Mouse (Mus musculus): Measurements from ENCODE around the gene Fbxw17.
"Not testable (repeated sequence)": the region's sequence is repeated elsewhere in the genome, so short reads cannot be mapped to it uniquely, and the experiment has no call there.

Fbxw17 gene

DNA sequence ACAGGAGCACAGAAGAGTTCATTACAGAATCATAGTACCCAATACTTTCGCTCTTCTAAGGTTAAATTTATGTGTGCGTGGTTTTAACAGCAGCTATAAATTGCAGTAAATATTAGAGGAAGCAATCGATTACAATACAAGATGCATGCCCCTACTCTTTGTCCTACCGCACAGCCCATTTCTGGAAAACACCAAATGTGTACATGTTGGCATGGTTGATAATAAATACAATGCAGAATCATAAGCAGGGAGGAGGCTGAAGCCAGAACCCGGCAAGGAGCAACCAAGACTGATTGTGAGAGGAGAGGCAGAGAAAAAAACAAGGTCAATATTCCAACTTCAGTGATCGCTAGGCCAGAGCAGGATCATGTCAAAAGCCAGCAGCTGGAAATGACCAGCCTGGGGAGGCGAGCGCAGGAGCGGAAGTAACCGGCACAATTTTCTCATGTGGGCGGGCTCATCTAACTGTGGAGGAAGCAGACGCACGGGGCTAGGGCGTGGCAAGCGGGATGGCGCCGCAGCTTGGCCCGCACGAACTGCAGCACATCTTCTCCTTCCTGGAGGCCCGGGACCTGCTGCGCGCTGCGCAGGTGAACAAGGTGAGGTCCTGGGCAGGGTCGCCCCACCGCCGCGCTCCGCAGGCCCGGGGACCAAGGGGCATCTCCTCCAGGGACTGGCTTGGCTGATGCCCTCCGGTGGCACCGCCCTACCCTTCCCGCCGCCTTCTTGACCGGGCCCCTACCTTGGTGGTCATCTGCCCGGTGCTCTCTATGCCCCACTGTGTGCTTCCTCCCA lies at the start of gene Fbxw17:
Gene Fbxw17, plus strand, starts transcription at position 476 of the 795 bp plus-strand sequence.
- ATAC-seq (ENCODE audit: low TSS enrichment) = peak; percentile 99

DNA sequence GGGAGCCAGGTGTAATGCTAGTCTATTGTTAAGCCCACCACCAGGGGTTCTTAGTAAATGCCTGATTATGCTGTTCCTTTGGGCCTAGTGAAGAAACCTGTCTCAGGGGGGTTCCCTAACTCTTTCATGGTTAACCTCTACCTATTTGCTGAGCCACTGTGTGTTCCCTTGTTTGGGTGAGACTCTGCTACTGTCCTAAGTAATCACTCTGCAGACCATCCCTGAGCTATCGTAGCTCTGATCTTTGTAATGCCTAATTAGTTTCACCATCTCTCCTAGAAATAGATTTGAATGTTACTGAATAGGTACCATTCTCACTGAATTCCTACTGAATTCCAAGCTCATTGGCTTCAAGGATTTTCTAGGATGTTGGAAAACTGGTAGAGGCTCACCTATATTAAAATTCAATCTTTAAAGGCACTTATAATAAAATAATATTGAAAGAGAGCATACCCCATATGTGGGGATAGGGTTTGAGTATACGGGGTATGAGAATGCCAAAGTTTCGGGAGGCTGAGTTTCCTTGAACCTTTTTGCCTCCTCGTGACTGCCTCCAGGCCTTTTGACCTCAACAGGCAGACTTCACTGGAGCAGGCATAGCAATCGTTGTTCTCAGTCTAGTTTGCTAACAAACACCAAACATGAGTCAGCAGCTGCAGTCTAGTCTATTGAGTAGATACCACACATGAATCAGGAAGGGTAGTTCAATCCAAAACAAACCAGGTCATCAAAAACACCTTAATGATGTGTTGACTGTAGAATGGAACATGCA lies 44.5 kb upstream of the Fbxw17 start:
- ATAC-seq (ENCODE audit: low TSS enrichment) = not testable (repeated sequence)

GRCm38 (mm10) chr13:50389146-50389545 lies 28.5 kb upstream of the Fbxw17 start:
- ATAC-seq (ENCODE audit: low TSS enrichment) = not testable (repeated sequence)

- ATAC-seq (ENCODE audit: low TSS enrichment) = 0 out of 2 replicates have a peak, but pooled peaks have one; percentile 21
These were observed 757 bp downstream of the Fbxw17 start for GRCm38 (mm10) chr13:50418421-50418820.

GRCm38 (mm10) chr13:50423625-50424209 lies 6.1 kb downstream of the Fbxw17 start:
- ATAC-seq (ENCODE audit: low TSS enrichment) = no peak

DNA sequence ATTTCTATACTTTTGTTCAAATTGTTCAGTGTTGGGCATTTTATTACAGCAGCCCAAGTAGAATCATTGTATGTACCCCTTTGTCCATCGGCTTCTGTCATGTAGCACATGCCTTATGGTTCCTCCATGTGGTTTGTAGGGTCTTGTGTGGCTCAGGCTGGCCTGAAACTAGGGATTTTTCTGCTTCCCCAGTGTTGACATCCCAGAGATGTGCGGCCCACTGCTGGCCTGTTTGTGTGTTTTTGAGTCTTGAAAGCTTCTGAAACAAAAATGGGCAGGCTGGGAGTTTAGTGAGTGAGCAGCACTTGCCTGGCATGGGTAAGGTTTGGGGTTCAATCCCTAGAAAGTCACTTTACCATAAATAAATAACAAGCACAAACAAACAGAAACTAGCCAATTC lies 6.9 kb downstream of the Fbxw17 start:
- no peak for ATAC-seq (ENCODE audit: low TSS enrichment)

DNA sequence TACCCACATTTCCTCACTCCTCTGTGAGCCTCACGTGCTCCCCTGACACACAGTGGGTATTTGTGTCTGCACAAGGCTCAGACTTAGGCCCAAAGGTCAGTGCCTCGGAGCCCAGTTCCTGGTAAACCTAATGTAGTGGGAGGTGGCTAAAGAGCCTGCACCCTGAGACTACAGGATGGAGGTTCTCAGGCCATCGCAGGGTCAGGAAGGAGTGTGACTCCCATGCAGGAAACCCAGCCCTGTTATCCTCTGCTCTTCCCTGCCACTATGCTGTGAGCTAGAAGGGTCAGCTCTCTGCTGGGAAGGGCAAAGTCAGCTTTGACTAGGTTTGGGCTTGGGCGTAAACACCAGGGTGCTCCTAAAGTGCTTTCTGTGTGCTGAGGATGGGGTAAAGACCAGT lies 9.0 kb downstream of the Fbxw17 start:
- ATAC-seq (ENCODE audit: low TSS enrichment) = no peak

GRCm38 (mm10) chr13:50443812-50444211 lies 26.1 kb downstream of the Fbxw17 start, which contains the start of gene Gm47429:
Gene Gm47429 (minus strand): TSS chr13:50443912.
- ATAC-seq (ENCODE audit: low TSS enrichment) = no peak

DNA sequence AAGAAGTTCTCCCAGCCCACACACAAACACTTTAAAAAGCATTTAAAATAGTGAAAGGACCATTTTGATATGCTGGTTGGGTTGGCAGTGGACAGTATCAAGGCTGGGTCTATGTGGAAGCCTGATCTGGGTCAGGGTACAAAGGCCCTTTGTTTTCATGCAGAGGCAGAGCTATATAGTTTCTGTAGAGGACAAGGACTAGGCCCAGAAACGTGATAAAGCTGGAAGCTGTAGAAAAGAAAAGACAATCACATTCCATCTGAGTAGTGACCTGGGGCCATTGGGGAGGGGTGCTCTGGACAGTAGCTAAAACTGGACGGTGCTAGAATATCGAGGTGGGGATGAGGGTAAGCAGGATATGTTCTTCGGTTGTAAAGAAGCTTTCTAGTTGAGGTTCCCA lies 27.6 kb downstream of the Fbxw17 start:
- no peak for ATAC-seq (ENCODE audit: low TSS enrichment)

DNA sequence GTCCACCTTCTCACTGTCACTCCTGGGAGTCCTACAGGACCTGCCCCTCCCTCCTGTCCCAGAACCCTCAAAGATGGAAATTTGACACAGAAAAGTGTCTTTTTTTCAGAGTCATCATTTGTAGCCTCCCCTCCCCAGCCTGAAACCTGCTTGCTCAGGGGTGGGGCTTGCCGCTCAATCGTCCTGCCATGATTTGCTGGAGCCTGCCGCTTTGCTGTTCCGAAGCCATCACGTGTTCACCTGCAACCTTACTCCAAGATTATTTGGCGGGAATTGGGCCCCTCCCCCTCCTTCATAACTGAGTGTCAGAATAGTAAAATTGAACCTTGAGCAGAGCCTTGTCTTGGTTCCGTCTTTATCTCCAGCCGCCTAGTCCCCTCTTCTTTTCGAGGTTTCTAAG lies 34.6 kb downstream of the Fbxw17 start:
- not testable (repeated sequence) for ATAC-seq (ENCODE audit: low TSS enrichment)

DNA sequence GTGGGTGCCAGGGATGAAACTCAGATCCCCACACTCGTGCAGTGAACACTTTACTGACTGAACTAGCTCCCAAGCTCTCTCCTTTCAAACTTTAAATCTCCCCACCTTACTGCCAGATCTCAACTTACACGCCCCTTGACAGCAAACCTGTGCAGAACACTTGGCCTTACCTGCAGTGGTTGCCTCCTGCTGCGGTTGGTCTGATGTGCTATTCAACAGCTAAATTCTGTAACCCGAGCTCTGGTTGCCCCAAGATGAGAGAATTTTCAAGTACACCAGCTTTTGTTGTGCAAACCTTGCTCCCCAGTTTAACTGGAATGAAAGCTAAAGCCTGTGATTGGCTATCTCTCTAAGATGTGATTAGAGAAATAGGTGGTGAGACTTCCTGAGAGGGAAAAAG lies 35.8 kb downstream of the Fbxw17 start:
- ATAC-seq (ENCODE audit: low TSS enrichment) = no peak

- not testable (repeated sequence) for ATAC-seq (ENCODE audit: low TSS enrichment)
These were observed 42.8 kb downstream of the Fbxw17 start for GRCm38 (mm10) chr13:50460433-50460832.

DNA sequence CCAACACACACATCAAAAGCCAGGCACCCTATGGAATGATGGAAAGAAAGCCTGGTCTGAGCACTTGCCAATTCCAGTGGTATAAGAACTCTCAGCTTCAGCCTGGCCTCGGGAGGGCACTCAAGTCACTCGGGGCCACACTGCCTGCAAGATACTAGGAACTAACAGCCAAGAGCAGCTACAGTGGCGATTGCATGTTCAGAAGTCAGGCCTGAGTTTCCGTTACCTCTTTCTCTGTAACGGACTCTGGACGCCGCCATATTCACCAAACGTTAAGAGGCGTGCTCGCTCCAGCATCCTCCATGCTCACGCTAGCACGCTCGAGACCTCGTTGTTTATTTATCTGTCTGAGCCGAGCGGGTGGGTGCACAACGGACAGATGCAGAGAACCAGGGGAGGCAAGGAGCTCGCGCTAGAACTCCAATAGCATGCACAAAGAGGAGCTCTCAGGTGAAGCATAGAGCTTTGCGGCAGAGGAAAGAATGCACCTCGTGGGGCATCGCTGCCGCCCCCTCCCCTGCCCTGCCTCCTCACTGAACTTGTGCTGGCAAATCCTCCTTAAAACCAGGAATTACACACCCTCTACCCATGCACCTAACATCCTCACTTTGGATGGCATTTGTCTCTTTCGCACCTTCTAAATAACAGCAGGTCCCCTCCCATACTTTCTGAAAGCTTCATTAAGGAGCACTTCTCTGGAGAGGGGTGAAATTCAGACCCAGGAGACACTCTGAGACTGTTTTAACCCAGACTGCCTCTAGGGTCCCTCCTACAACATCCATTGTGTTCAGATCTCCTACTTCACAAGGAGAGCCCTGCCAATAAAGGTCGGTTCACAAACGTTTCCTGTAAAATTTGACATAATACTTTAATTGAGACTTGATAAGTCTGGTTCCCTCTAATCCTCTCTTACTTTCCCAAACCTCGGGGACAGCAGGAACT lies 47.2 kb downstream of the Fbxw17 start:
- ATAC-seq (ENCODE audit: low TSS enrichment) = no peak

DNA sequence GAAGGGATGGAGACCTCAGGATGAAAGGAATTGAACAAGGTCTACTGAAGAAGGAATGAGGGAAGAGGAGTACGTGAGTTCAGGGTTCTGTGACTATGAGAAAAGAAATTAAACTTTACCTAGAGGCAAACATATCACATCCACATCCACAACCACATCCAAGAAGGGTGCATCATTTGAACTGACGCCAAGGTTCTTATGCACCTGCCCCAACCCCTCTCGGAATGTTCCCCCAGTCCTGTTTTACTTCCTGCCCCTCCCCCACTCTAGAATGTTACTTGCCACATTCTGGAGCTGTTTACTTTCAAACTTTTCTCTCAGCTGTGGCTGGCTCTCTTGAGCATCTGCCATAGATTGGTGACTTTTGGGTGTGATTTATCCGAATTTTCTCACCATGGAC lies 49.3 kb downstream of the Fbxw17 start, which contains the start of gene Nutm2:
Gene Nutm2, plus strand, starts transcription at position 301 of the 400 bp plus-strand sequence.
- ATAC-seq (ENCODE audit: low TSS enrichment) = no peak

All from frontal cortex, adult (tissue).